Mouse (Mus musculus) spleen, postnatal 36 days (tissue): ENCODE data around the gene Tbc1d23.

Source experiments
- DNase-seq, 2 experiments: peaks; one replicate each; pipeline ENCODE4 v3.0.0; 2022; ENCODE audit warnings: low spot score in 2 of 2, mixed read lengths in 1 of 2

The Tbc1d23 gene

GRCm38 (mm10) chr16:57162841-57163240, 68.5 kb downstream of the Tbc1d23 start:
- no peak for DNase-seq

GRCm38 (mm10) chr16:57159835-57160234, 71.5 kb downstream of the Tbc1d23 start:
- no peak for DNase-seq

- no peak for DNase-seq
Observed at GRCm38 (mm10) chr16:57157728-57158127, 73.6 kb downstream of the Tbc1d23 start.

GRCm38 (mm10) chr16:57157076-57157475, 74.2 kb downstream of the Tbc1d23 start:
- DNase-seq = no peak

- no peak for DNase-seq
Observed at GRCm38 (mm10) chr16:57155899-57156298, 75.4 kb downstream of the Tbc1d23 start.

GRCm38 (mm10) chr16:57151437-57151836, 79.9 kb downstream of the Tbc1d23 start:
- DNase-seq = no peak

GRCm38 (mm10) chr16:57144741-57145140, 86.6 kb downstream of the Tbc1d23 start:
- DNase-seq = no peak

GRCm38 (mm10) chr16:57133611-57134010, 97.7 kb downstream of the Tbc1d23 start:
- DNase-seq = no peak

GRCm38 (mm10) chr16:57132326-57132725, 99.0 kb downstream of the Tbc1d23 start:
- no peak for DNase-seq

GRCm38 (mm10) chr16:57131544-57131943, 99.8 kb downstream of the Tbc1d23 start:
- no peak for DNase-seq

- DNase-seq = peak; percentile 3 to 24
Observed at GRCm38 (mm10) chr16:57130752-57131400, 100.4 kb downstream of the Tbc1d23 start.

- DNase-seq = no peak
Observed at GRCm38 (mm10) chr16:57127825-57128224, 103.5 kb downstream of the Tbc1d23 start.

GRCm38 (mm10) chr16:57126268-57126667, 105.0 kb downstream of the Tbc1d23 start:
- no peak for DNase-seq

- DNase-seq = no peak
Observed at GRCm38 (mm10) chr16:57122682-57123445, 108.4 kb downstream of the Tbc1d23 start.

- DNase-seq = no peak
Observed at GRCm38 (mm10) chr16:57121816-57122415, 109.4 kb downstream of the Tbc1d23 start.

GRCm38 (mm10) chr16:57120913-57121815, 110.1 kb downstream of the Tbc1d23 start, which contains the start of gene Tomm70a:
Gene Tomm70a, plus strand, starts transcription at chr16:57121703.
- DNase-seq = peak; percentile 91
